Mouse (Mus musculus) heart, embryonic 13.5 days (tissue): Measurements from ENCODE around the gene Fstl4. TPM values are rescaled to one million over a fixed set of nuclear protein-coding genes. Genes with fewer than 3 reads are reported as not detected.

Experiments
- ATAC-seq: fragments of 200-750 bp; cut with Nextera tagmentation; 2 replicates; pipeline ENCODE4 v1.8.0; 2017; ENCODE audit warnings: moderate TSS enrichment; ENCODE audit not compliant: insufficient number of reproducible peaks, low FRiP score, low TSS enrichment; ENCODE audit errors: extremely low read depth
- H3K27ac ChIP-seq: fragments of 300-500 bp; sonication (generic); replicated peaks from 2 replicates; pipeline ENCODE4 v1.5.1; 2015; ENCODE audit warnings: moderate library complexity, mild to moderate bottlenecking, inconsistent platforms
- H3K27me3 ChIP-seq: fragments of 300-500 bp; sonication (generic); replicated peaks from 2 replicates; pipeline ENCODE4 v1.6.1; 2015; ENCODE audit warnings: mild to moderate bottlenecking, inconsistent platforms
- H3K36me3 ChIP-seq: fragments of 300-500 bp; sonication (generic); 2 replicates; pipeline ENCODE4 v1.6.1; 2015; ENCODE audit warnings: mild to moderate bottlenecking, inconsistent platforms
- H3K4me1 ChIP-seq: fragments of 300-500 bp; sonication (generic); 2 replicates; pipeline ENCODE4 v1.6.1; 2015; ENCODE audit warnings: inconsistent platforms
- H3K4me2 ChIP-seq: fragments of 300-500 bp; sonication (generic); 2 replicates; pipeline ENCODE4 v1.6.1; 2015; ENCODE audit warnings: inconsistent platforms, mild to moderate bottlenecking, moderate library complexity
- H3K4me3 ChIP-seq: fragments of 300-500 bp; sonication (generic); 2 replicates; pipeline ENCODE4 v1.5.1; 2015; ENCODE audit warnings: moderate library complexity, mild to moderate bottlenecking, inconsistent platforms
- H3K9ac ChIP-seq: fragments of 300-500 bp; sonication (generic); 2 replicates; pipeline ENCODE4 v1.6.1; 2015; ENCODE audit warnings: inconsistent platforms, mild to moderate bottlenecking, moderate library complexity
- H3K9me3 ChIP-seq: fragments of 300-500 bp; sonication (generic); 2 replicates; pipeline ENCODE4 v1.6.1; 2016; ENCODE audit warnings: inconsistent platforms
- WGBS: fragments of 180-500 bp; shearing (Covaris S2); methylation state at CpG from one replicate; pipeline ENCODE4 v1.1.7; 2015; ENCODE audit warnings: mixed read lengths; 5-methylcytosine and 5-hydroxymethylcytosine counted together
- polyA plus RNA-seq: library from polyadenylated mRNA; unstranded; fragments of >200 nt; fragmentation: Nextera tagmentation; extraction: Ambion mirVana; gene quantifications from 2 replicates; pipeline ENCODE4 v1.2.1, GENCODE M21; 2015

Gene Fstl4
- polyA plus RNA-seq, 1 experiment from 2014 or later, result 9.7 TPM

DNA sequence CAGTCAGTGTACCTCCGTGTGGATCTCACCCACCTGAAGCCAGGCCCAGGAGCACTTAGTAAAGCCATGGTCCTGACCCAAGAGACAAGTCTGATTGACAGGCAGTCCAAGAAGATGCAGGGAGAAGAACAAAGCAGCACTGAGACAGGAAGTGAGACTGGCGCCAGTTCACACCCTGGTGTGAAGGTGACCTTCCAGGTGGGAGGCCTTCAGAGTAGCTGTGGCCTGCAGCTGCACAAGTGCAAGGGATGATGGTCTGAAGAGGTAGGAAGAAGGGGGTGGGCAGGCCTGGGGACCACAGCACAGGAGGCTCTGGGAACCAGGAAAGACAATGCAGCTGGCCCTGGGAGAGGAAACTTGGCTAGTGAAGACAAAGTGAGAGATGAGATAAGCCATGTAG lies 351.9 kb downstream of the Fstl4 start:
- no peak for ATAC-seq
- Histone ChIP-seq H3K9me3 (no peaks in the 10 kb centered on the region), H3K27me3 (no peaks in the 10 kb centered on the region), H3K4me2 (no peak overlapping the region), H3K36me3 (no peaks in the 10 kb centered on the region), H3K4me1 (peaks cover 14% of the 10 kb centered on the region; the same call in 1 of the 2 replicates), H3K4me3 (no peak overlapping the region), H3K27ac (no peak overlapping the region), H3K9ac (no peak overlapping the region)
- WGBS, result 65% methylated on average over 2 of the region's 2 CpGs

DNA sequence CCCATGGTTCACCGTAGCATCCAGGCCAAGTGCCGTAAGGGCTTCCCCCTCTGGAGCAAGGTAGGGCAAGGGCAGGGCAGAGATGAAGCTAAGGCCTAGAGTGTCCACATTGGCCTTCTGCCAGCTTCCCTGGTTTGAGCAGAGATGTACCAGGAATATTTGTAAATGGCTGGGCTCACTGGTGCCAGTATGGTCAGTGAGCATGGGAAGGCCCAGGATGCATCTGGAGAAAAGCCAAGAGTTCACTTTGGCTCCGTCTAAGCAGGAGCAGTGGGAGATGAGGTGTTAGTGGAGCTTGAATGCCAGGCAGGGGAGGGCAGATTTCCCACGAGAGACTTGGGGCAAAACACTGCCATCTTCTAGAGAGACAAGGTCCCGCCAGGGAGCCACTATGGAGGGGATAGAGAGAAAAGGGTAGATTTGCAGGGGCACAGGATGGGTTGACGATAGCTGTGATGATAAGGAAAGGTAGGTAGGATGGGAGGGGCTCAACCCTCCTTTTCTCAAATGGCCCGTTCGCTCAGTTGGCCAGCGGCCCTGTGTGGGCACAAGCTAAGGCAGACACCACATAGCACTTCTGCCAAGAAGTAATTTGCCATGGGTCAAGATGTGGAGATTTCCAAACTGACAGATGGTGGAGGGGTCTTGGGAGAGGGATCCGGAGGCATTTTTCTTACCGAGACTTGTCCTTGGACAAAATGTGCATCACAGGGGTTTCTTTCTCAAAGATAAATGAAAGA lies 354.0 kb downstream of the Fstl4 start:
- no peak for ATAC-seq
- H3K4me1 ChIP-seq, result peaks cover 14% of the 10 kb centered on the region; the same call in 1 of the 2 replicates
- no peak overlapping the region for H3K4me2 ChIP-seq
- no peak overlapping the region for H3K27ac ChIP-seq
- WGBS, result 80% methylated on average over 11 of the region's 11 CpGs
- H3K4me3 ChIP-seq, result no peak overlapping the region
- no peaks in the 10 kb centered on the region for H3K27me3 ChIP-seq
- no peaks in the 10 kb centered on the region for H3K36me3 ChIP-seq
- H3K9me3 ChIP-seq, result no peaks in the 10 kb centered on the region
- no peak overlapping the region for H3K9ac ChIP-seq

DNA sequence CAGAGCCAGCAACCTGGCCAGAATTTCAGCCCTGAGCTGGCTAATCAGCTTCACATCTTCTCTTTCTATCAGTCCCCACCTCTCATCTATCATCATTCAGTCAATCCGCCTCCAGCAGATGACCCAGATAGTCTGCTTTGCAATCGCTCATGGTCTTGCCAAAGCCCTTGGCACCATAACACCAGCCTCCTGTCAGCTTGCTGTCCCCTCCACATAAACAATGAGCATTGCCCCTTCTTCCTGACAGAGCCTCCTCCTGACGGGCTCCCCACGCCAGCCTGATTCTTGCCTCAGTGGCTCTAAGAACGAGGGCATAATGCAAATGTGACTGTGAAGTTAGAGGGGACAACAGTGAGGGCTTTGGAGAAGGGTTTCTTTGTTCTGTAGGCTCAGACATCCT lies 355.5 kb downstream of the Fstl4 start:
- 75% methylated on average over 5 of the region's 5 CpGs for WGBS
- Histone ChIP-seq H3K4me2 (no peak overlapping the region), H3K36me3 (no peaks in the 10 kb centered on the region), H3K4me3 (no peak overlapping the region), H3K27me3 (no peaks in the 10 kb centered on the region), H3K27ac (no peak overlapping the region), H3K4me1 (peaks cover 14% of the 10 kb centered on the region; the same call in 1 of the 2 replicates), H3K9me3 (no peaks in the 10 kb centered on the region), H3K9ac (no peak overlapping the region)
- no peak for ATAC-seq

DNA sequence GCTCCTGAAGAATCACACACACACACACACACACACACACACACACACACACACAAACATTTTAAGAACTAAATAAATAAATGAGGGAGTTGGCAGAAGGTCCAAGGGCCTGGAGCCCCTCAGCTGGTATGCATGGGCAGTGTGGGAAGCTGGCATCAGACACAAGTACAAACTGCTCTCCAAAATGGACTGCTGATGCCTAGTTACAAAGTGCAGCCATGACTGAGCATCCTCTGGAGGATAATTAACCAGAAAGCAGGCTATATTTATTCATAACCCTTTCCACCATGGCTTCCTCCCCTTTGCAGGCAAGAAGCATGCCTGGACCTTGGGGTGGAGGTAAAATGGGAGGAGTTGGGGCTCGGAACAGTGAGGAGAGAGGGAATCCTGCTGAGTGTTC lies 356.8 kb downstream of the Fstl4 start:
- no peaks in the 10 kb centered on the region for H3K27me3 ChIP-seq
- H3K9me3 ChIP-seq, result no peaks in the 10 kb centered on the region
- H3K27ac ChIP-seq, result no peak overlapping the region
- H3K9ac ChIP-seq, result no peak overlapping the region
- H3K4me3 ChIP-seq, result no peak overlapping the region
- ATAC-seq, result no peak
- H3K36me3 ChIP-seq, result no peaks in the 10 kb centered on the region
- WGBS, result 60% methylated on average over 1 of the region's 1 CpGs
- no peak overlapping the region for H3K4me2 ChIP-seq
- peaks cover 13% of the 10 kb centered on the region; the same call in 1 of the 2 replicates for H3K4me1 ChIP-seq

DNA sequence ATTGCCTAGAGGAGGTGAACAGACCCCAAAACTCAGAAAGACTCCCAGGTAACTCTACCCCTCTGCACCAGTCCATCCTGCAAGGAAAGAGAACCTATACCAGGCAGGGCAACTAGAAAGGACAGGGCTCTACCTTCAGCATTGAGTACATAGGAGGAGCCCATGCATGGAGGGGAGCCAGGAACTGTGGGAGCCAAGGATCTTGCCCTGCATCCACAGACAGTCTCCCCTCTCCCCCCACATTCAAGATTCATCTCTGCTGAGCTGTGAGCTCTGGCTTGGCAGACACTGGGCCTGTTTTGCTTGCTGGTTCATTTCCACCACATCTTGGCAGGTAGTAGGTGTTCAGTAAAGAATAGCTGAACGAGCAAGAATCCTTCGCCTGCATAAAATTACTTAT lies 360.4 kb downstream of the Fstl4 start:
- WGBS, result 77% methylated on average over 2 of the region's 2 CpGs
- H3K4me1 ChIP-seq, result 0 out of 2 replicates have a peak, but pooled peaks cover 4% of the 10 kb centered on the region
- no peaks in the 10 kb centered on the region for H3K36me3 ChIP-seq
- no peak for ATAC-seq
- H3K9me3 ChIP-seq, result no peaks in the 10 kb centered on the region
- H3K27me3 ChIP-seq, result no peaks in the 10 kb centered on the region
- H3K4me2 ChIP-seq, result no peak overlapping the region
- H3K9ac ChIP-seq, result no peak overlapping the region
- H3K4me3 ChIP-seq, result no peak overlapping the region
- no peak overlapping the region for H3K27ac ChIP-seq

DNA sequence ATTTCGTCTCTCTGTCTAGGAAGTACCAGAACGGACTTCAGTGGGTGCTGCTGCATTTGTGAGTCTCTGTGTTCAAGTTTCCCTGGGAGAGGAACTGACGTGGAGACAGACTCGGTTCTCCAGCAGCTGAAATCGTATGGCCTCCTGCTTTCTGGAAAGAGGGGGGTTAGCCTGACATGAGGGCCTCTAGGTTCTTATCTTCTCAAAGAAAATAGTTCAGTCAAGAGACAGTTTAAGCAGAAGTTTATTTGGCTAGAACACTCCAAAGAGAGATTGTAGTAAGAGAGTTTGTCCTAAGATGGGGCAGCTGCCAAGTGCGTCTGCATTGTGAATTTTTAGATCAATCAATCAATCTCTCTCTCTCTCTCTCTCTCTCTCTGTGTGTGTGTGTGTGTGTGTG lies 362.2 kb downstream of the Fstl4 start:
- ATAC-seq, result no peak
- 0 out of 2 replicates have a peak, but pooled peaks cover 4% of the 10 kb centered on the region for H3K4me1 ChIP-seq
- H3K36me3 ChIP-seq, result no peaks in the 10 kb centered on the region
- no peaks in the 10 kb centered on the region for H3K27me3 ChIP-seq
- H3K9ac ChIP-seq, result no peak overlapping the region
- H3K27ac ChIP-seq, result peak overlapping the region; percentile 32; the same call in 1 of the 2 replicates
- WGBS, result 34% methylated on average over 6 of the region's 6 CpGs
- H3K9me3 ChIP-seq, result no peaks in the 10 kb centered on the region
- H3K4me3 ChIP-seq, result no peak overlapping the region
- H3K4me2 ChIP-seq, result no peak overlapping the region

DNA sequence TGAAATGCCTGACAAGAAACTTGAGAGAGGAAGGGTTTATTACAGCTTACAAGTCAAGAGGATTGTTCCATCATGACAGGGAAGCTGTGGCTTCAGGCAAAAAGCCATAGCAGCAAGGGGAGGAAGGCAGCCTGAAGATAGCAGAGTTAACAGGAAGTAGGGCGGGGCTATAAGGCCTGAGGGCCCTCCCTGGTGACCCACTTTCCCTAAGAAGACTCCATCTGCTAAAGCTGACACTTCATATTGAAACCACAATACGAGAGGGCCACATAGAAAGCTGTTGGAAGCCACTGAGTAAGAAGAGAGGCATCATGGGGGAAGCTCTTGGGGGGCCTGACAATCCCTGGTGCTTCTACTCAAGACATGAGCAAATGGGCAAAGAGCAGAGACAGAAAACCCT lies 364.2 kb downstream of the Fstl4 start:
- Histone ChIP-seq H3K4me1 (peaks cover 15% of the 10 kb centered on the region; the same call in 1 of the 2 replicates), H3K36me3 (no peaks in the 10 kb centered on the region), H3K27ac (no peak overlapping the region), H3K9me3 (no peaks in the 10 kb centered on the region), H3K9ac (no peak overlapping the region), H3K4me2 (no peak overlapping the region), H3K4me3 (no peak overlapping the region), H3K27me3 (no peaks in the 10 kb centered on the region)
- ATAC-seq, result no peak
- WGBS, result 65% methylated on average over 2 of the region's 2 CpGs

DNA sequence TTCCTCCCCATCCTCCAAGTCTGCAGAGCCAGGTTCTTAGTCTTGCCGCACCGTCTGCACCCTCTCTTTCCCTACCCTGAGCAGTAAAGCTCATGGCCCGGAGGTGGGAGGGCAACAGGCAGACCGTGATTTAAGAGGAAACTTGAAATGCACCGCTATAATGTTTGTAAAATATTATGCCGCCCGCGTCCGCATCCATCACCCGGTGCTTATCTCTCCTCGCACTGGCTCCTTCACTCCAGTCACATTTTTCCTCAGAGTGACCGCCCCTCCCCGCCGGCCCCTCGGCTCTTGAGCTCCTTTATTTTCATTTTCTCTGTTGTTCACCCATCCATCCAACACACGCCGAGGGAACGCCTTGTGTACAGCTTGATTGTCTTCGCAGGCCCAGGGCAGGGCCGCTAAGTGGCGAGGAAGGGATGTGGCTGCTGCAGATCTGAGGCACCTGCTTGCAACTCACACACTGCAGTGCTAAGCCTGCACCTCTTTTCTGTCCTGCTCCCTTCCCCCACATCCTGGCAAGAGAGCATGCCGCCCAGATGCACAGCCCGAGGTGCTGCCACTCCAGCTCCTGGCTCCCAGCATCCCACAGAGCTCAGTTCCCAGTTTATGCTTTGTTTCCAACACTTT lies 368.1 kb downstream of the Fstl4 start:
- no peak overlapping the region for H3K27ac ChIP-seq
- peak overlapping the region; percentile 35 for H3K4me3 ChIP-seq
- peak overlapping the region; percentile 65 for H3K9ac ChIP-seq
- H3K4me1 ChIP-seq, result peaks cover 11% of the 10 kb centered on the region; the same call in 1 of the 2 replicates
- ATAC-seq, result no peak
- no peaks in the 10 kb centered on the region for H3K9me3 ChIP-seq
- H3K36me3 ChIP-seq, result no peaks in the 10 kb centered on the region
- peak overlapping the region; percentile 65 for H3K4me2 ChIP-seq
- H3K27me3 ChIP-seq, result no peaks in the 10 kb centered on the region
- 35% methylated on average over 23 of the region's 23 CpGs for WGBS

DNA sequence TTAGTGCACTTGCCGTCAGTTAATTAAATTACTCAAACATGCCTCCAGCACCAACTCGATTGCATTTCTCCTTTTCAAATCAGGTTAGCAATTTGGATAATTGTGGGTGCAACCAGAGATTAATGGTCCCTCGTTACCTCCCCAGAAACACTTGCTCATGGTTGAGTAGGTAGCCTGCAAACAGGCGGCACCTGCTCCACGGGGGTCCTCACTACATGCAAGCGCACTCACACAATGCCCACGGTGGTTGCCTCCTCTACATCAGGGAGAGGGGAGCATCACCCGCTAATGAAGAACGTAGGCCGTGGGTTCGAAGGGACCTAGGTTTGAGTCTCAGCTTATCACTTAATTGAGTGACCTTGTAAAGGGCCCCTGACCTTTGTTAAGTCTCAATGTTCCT lies 371.9 kb downstream of the Fstl4 start:
- Histone ChIP-seq H3K9ac (no peak overlapping the region), H3K4me3 (no peak overlapping the region), H3K36me3 (no peaks in the 10 kb centered on the region), H3K9me3 (no peaks in the 10 kb centered on the region), H3K27ac (no peak overlapping the region), H3K27me3 (no peaks in the 10 kb centered on the region), H3K4me2 (no peak overlapping the region), H3K4me1 (peaks cover 11% of the 10 kb centered on the region; the same call in 1 of the 2 replicates)
- no peak for ATAC-seq
- 83% methylated on average over 11 of the region's 11 CpGs for WGBS

DNA sequence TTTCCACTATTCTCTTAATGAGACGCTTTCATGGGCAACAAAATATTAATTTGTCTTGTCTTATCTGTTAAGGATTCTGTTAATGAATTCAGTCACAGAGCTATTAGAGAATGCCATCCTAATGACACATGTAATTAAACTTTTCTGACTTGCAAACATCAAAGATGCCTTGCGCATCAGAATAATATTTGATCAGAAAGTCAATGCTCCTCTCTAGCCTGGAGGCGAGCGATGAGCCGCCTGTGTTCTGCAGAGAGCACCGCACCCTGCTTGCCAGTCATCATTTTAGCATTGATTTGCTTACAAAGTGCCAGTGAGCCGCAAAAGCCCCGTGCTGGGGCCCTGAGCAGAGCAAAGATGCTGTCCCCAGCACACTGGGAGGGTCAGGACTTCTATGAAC lies 372.9 kb downstream of the Fstl4 start:
- WGBS, result 74% methylated on average over 8 of the region's 8 CpGs
- no peaks in the 10 kb centered on the region for H3K36me3 ChIP-seq
- H3K4me3 ChIP-seq, result no peak overlapping the region
- H3K4me1 ChIP-seq, result peaks cover 6% of the 10 kb centered on the region; the same call in 1 of the 2 replicates
- no peak overlapping the region for H3K27ac ChIP-seq
- no peak overlapping the region for H3K9ac ChIP-seq
- H3K27me3 ChIP-seq, result no peaks in the 10 kb centered on the region
- no peak for ATAC-seq
- H3K4me2 ChIP-seq, result no peak overlapping the region
- no peaks in the 10 kb centered on the region for H3K9me3 ChIP-seq

DNA sequence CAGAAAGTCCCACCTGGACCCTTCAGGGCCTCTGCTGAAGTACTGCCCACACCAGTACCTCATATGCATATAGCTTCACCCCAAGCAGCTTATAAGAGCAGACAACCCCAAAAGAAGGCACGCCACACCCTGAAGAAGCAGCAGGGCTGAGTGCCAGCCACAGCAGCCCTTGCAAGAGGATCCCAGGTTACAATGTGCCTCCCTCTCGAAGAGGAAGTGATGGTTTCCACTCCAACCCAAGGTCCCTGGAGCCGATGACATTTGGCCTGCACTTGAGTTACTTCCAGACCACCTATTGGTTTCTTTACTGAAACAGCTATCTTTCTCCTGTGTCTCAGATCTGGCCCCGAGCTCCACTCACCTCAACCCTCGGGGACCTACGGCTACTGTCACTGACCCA lies 373.8 kb downstream of the Fstl4 start:
- Histone ChIP-seq H3K36me3 (no peaks in the 10 kb centered on the region), H3K27ac (no peak overlapping the region), H3K9ac (no peak overlapping the region), H3K4me2 (no peak overlapping the region), H3K27me3 (no peaks in the 10 kb centered on the region), H3K9me3 (no peaks in the 10 kb centered on the region), H3K4me1 (no peaks in the 10 kb centered on the region), H3K4me3 (no peak overlapping the region)
- WGBS, result 75% methylated on average over 6 of the region's 6 CpGs
- no peak for ATAC-seq

DNA sequence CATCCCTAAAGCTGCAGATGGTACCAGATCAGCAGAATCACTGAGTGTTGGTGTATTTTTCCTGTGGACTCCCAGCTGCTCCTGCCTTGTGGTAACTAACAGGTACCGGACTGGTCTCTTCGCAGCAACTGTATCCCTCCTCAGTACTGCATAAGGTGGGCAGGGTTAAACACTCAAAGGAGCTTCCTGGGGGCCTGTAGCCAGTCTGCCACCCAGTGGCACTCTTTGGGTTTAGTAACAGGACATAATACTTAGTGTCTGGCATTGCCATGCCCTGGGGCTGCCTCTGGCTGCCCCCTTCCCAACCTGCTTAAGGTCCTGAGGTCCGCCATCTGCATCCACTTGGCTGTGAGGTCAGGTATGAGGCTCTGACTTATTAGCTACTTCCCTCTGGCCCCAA lies 375.2 kb downstream of the Fstl4 start:
- no peak for ATAC-seq
- Histone ChIP-seq H3K9ac (no peak overlapping the region), H3K4me1 (no peaks in the 10 kb centered on the region), H3K9me3 (no peaks in the 10 kb centered on the region), H3K27me3 (no peaks in the 10 kb centered on the region), H3K4me2 (no peak overlapping the region), H3K36me3 (no peaks in the 10 kb centered on the region), H3K4me3 (no peak overlapping the region), H3K27ac (no peak overlapping the region)
- WGBS, result 82% methylated on average over 3 of the region's 3 CpGs
